Mouse (Mus musculus) midbrain, embryonic 15.5 days (tissue): ENCODE results near the gene Usp37. TPM values are rescaled to one million over a fixed set of nuclear protein-coding genes. Genes with fewer than 3 reads are reported as not detected.
"Not testable (repeated sequence)": the region's sequence is repeated elsewhere in the genome, so short reads cannot be mapped to it uniquely, and the experiment has no call there.

ENCODE experiments used
- ATAC-seq: fragments of 200-750 bp; cut with Nextera tagmentation; replicated peaks from 2 replicates; pipeline ENCODE4 v1.8.0; 2017; ENCODE audit warnings: moderate TSS enrichment
- H3K27ac ChIP-seq: fragments of 300-500 bp; sonication (generic); 2 replicates; pipeline ENCODE4 v1.5.1; 2015; ENCODE audit warnings: mild to moderate bottlenecking, inconsistent platforms
- H3K27me3 ChIP-seq: fragments of 300-500 bp; sonication (generic); replicated peaks from 2 replicates; pipeline ENCODE4 v1.6.1; 2015; ENCODE audit warnings: inconsistent platforms
- H3K36me3 ChIP-seq: fragments of 300-500 bp; sonication (generic); replicated peaks from 2 replicates; pipeline ENCODE4 v1.6.1; 2015; ENCODE audit warnings: inconsistent platforms
- H3K4me1 ChIP-seq: fragments of 300-500 bp; sonication (generic); 2 replicates; pipeline ENCODE4 v1.6.1; 2015; ENCODE audit warnings: inconsistent platforms
- H3K4me2 ChIP-seq: fragments of 300-500 bp; sonication (generic); 2 replicates; pipeline ENCODE4 v1.6.1; 2015; ENCODE audit warnings: inconsistent platforms, mild to moderate bottlenecking, moderate library complexity
- H3K4me3 ChIP-seq: fragments of 300-500 bp; sonication (generic); 2 replicates; pipeline ENCODE4 v1.5.1; 2015; ENCODE audit warnings: mild to moderate bottlenecking, inconsistent platforms
- H3K9ac ChIP-seq: fragments of 300-500 bp; sonication (generic); 2 replicates; pipeline ENCODE4 v1.6.1; 2015; ENCODE audit warnings: mild to moderate bottlenecking, inconsistent platforms
- H3K9me3 ChIP-seq: fragments of 300-500 bp; sonication (generic); 2 replicates; pipeline ENCODE4 v1.6.1; 2016; ENCODE audit warnings: inconsistent platforms
- WGBS: fragments of 180-500 bp; shearing (Covaris S2); methylation state at CpG from one replicate; pipeline ENCODE4 v1.1.7; 2015; ENCODE audit warnings: mixed read lengths; 5-methylcytosine and 5-hydroxymethylcytosine counted together
- polyA plus RNA-seq: library from polyadenylated mRNA; unstranded; fragments of >200 nt; fragmentation: Nextera tagmentation; extraction: Ambion mirVana; gene quantifications from 2 replicates; pipeline ENCODE4 v1.2.1, GENCODE M21; 2015

Usp37 gene
- polyA plus RNA-seq, 1 experiment from 2014 or later, result 29.3 TPM

GRCm38 (mm10) chr1:74408589-74409504 lies 135.2 kb downstream of the Usp37 start, which contains the start of gene Vil1:
TSS of gene Vil1 (plus strand) at chr1:74409376.
- Histone ChIP-seq H3K9me3 (no peaks in the 10 kb centered on the region), H3K4me2 (no peak within 1 kb of the TSS), H3K9ac (no peak within 1 kb of the TSS), H3K27ac (no peak within 1 kb of the TSS), H3K36me3 (no peaks in the 10 kb centered on the region), H3K27me3 (no peaks in the 10 kb centered on the region), H3K4me1 (no peaks in the 10 kb centered on the region), H3K4me3 (no peak within 1 kb of the TSS)
- 59% methylated on average over 15 of the region's 15 CpGs for WGBS
- no peak for ATAC-seq

GRCm38 (mm10) chr1:74404206-74404605 lies 139.9 kb downstream of the Usp37 start:
- H3K4me2 ChIP-seq, result no peak overlapping the region
- ATAC-seq, result no peak
- no peaks in the 10 kb centered on the region for H3K9me3 ChIP-seq
- WGBS, result 88% methylated on average over 4 of the region's 4 CpGs
- no peak overlapping the region for H3K4me3 ChIP-seq
- no peak overlapping the region for H3K27ac ChIP-seq
- no peak overlapping the region for H3K9ac ChIP-seq
- H3K27me3 ChIP-seq, result no peaks in the 10 kb centered on the region
- no peaks in the 10 kb centered on the region for H3K36me3 ChIP-seq
- H3K4me1 ChIP-seq, result no peaks in the 10 kb centered on the region

- H3K4me1 ChIP-seq, result peaks cover 7% of the 10 kb centered on the region; the same call in 1 of the 2 replicates
- WGBS, result 52% methylated on average over 16 of the region's 16 CpGs
These were observed 142.9 kb downstream of the Usp37 start for GRCm38 (mm10) chr1:74401015-74401702.

GRCm38 (mm10) chr1:74400531-74400930 lies 143.6 kb downstream of the Usp37 start:
- H3K4me2 ChIP-seq, result no peak overlapping the region
- no peak overlapping the region for H3K4me3 ChIP-seq
- 89% methylated on average over 3 of the region's 3 CpGs for WGBS
- no peaks in the 10 kb centered on the region for H3K9me3 ChIP-seq
- H3K27ac ChIP-seq, result no peak overlapping the region
- H3K36me3 ChIP-seq, result no peaks in the 10 kb centered on the region
- H3K4me1 ChIP-seq, result peaks cover 7% of the 10 kb centered on the region; the same call in 1 of the 2 replicates
- H3K9ac ChIP-seq, result no peak overlapping the region
- H3K27me3 ChIP-seq, result no peaks in the 10 kb centered on the region
- ATAC-seq, result no peak

More at GRCm38 (mm10) chr1:74401015-74401702, 142.9 kb downstream of the Usp37 start:
- Histone ChIP-seq H3K9ac (no peak overlapping the region), H3K4me3 (no peak overlapping the region), H3K27me3 (no peaks in the 10 kb centered on the region), H3K27ac (no peak overlapping the region), H3K9me3 (no peaks in the 10 kb centered on the region), H3K4me2 (no peak overlapping the region), H3K36me3 (no peaks in the 10 kb centered on the region)
- ATAC-seq, result no peak

- no peak; the same call in none of the 2 replicates for ATAC-seq
- H3K27ac ChIP-seq, result peak overlapping the region; percentile 65; the same call in 1 of the 2 replicates
- no peaks in the 10 kb centered on the region for H3K27me3 ChIP-seq
- H3K36me3 ChIP-seq, result 0 out of 2 replicates have a peak, but pooled peaks cover 4% of the 10 kb centered on the region
- no peaks in the 10 kb centered on the region for H3K9me3 ChIP-seq
- 2% methylated on average over 11 of the region's 11 CpGs for WGBS
- H3K4me3 ChIP-seq, result peak overlapping the region; percentile 52
- peak overlapping the region; percentile 41 for H3K9ac ChIP-seq
- peaks cover 12% of the 10 kb centered on the region for H3K4me1 ChIP-seq
- peak overlapping the region; percentile 92 for H3K4me2 ChIP-seq
These were observed 146.1 kb downstream of the Usp37 start for GRCm38 (mm10) chr1:74397919-74398451.

GRCm38 (mm10) chr1:74397268-74397918 lies 146.7 kb downstream of the Usp37 start:
- H3K4me2 ChIP-seq, result peak overlapping the region; percentile 92
- ATAC-seq, result peak; percentile 85
- H3K4me1 ChIP-seq, result peaks cover 18% of the 10 kb centered on the region
- peak overlapping the region; percentile 41 for H3K9ac ChIP-seq
- H3K4me3 ChIP-seq, result peak overlapping the region; percentile 52
- peak overlapping the region; percentile 65 for H3K27ac ChIP-seq
- 0 out of 2 replicates have a peak, but pooled peaks cover 4% of the 10 kb centered on the region for H3K36me3 ChIP-seq
- no peaks in the 10 kb centered on the region for H3K27me3 ChIP-seq
- WGBS, result under 1% methylated on average over 40 of the region's 41 CpGs
- H3K9me3 ChIP-seq, result no peaks in the 10 kb centered on the region

- H3K9me3 ChIP-seq, H3K9ac ChIP-seq, H3K27me3 ChIP-seq, ATAC-seq, H3K36me3 ChIP-seq: not testable (repeated sequence)
- Histone ChIP-seq H3K4me2 (peak overlapping the region; percentile 92), H3K4me3 (peak overlapping the region; percentile 52), H3K4me1 (peaks cover 22% of the 10 kb centered on the region), H3K27ac (0 out of 2 replicates have a peak overlapping the region, but pooled peaks have one; percentile 65)
- WGBS, result 10% methylated on average over 12 of the region's 12 CpGs
These were observed 147.4 kb downstream of the Usp37 start for GRCm38 (mm10) chr1:74396456-74397222.

- ATAC-seq, result no peak
- H3K4me1 ChIP-seq, result peaks cover 27% of the 10 kb centered on the region
- H3K36me3 ChIP-seq, result 0 out of 2 replicates have a peak, but pooled peaks cover 4% of the 10 kb centered on the region
- no peak overlapping the region for H3K4me2 ChIP-seq
- no peak overlapping the region for H3K27ac ChIP-seq
- H3K4me3 ChIP-seq, result no peak overlapping the region
- H3K9ac ChIP-seq, result no peak overlapping the region
- H3K9me3 ChIP-seq, result no peaks in the 10 kb centered on the region
- H3K27me3 ChIP-seq, result peaks cover 3% of the 10 kb centered on the region; the same call in 1 of the 2 replicates
- WGBS, result 87% methylated on average over 13 of the region's 13 CpGs
These were observed 148.8 kb downstream of the Usp37 start for GRCm38 (mm10) chr1:74395290-74395689.

- WGBS, result 91% methylated on average over 15 of the region's 15 CpGs
These were observed 149.2 kb downstream of the Usp37 start for GRCm38 (mm10) chr1:74394858-74395257.

GRCm38 (mm10) chr1:74394311-74394710 lies 149.8 kb downstream of the Usp37 start:
- H3K27me3 ChIP-seq, result peaks cover 8% of the 10 kb centered on the region
- WGBS, result 95% methylated on average over 9 of the region's 9 CpGs
- no peak overlapping the region for H3K9ac ChIP-seq
- 0 out of 2 replicates have a peak, but pooled peaks cover 4% of the 10 kb centered on the region for H3K36me3 ChIP-seq
- H3K4me3 ChIP-seq, result no peak overlapping the region
- H3K4me2 ChIP-seq, result no peak overlapping the region
- no peak for ATAC-seq
- H3K4me1 ChIP-seq, result peaks cover 31% of the 10 kb centered on the region
- no peak overlapping the region for H3K27ac ChIP-seq
- H3K9me3 ChIP-seq, result no peaks in the 10 kb centered on the region

More at GRCm38 (mm10) chr1:74394858-74395257, 149.2 kb downstream of the Usp37 start:
- Histone ChIP-seq H3K27me3 (peaks cover 3% of the 10 kb centered on the region), H3K9me3 (no peaks in the 10 kb centered on the region), H3K4me3 (no peak overlapping the region), H3K4me1 (peaks cover 31% of the 10 kb centered on the region), H3K9ac (no peak overlapping the region), H3K36me3 (0 out of 2 replicates have a peak, but pooled peaks cover 4% of the 10 kb centered on the region), H3K27ac (no peak overlapping the region), H3K4me2 (no peak overlapping the region)
- ATAC-seq, result no peak

GRCm38 (mm10) chr1:74393697-74394096 lies 150.4 kb downstream of the Usp37 start:
- Histone ChIP-seq H3K27ac (no peak overlapping the region), H3K4me2 (no peak overlapping the region), H3K36me3 (0 out of 2 replicates have a peak, but pooled peaks cover 4% of the 10 kb centered on the region), H3K9me3 (no peaks in the 10 kb centered on the region), H3K4me1 (peaks cover 31% of the 10 kb centered on the region), H3K4me3 (no peak overlapping the region), H3K9ac (no peak overlapping the region), H3K27me3 (peaks cover 10% of the 10 kb centered on the region)
- no peak for ATAC-seq
- WGBS, result 92% methylated on average over 9 of the region's 9 CpGs
